Mouse (Mus musculus): ENCODE measurements around the gene Fmnl1. TPM values are rescaled to one million over a fixed set of nuclear protein-coding genes. Genes with fewer than 3 reads are reported as not detected.

Gene Fmnl1
- polyA plus RNA-seq, 1 experiment from 2014 or later, result 1.7 TPM

- Histone ChIP-seq H3K9me3 (no peaks in the 10 kb centered on the region), H3K4me1 (peaks cover 23% of the 10 kb centered on the region), H3K4me3 (no peak overlapping the region), H3K27ac (no peak overlapping the region), H3K27me3 (replicated peaks) (peaks cover 100% of the 10 kb centered on the region), H3K4me2 (replicated peaks) (no peak overlapping the region), H3K36me3 (no peaks in the 10 kb centered on the region), H3K9ac (no peak overlapping the region)
- 79% methylated on average over 5 of the region's 5 CpGs for WGBS
- no peak for ATAC-seq (ENCODE audit: low FRiP score, low read depth)
These were observed 24.7 kb downstream of the Fmnl1 start for GRCm38 (mm10) chr11:103195656-103196055.

- H3K4me1 ChIP-seq, result peaks cover 23% of the 10 kb centered on the region
- no peak for ATAC-seq (ENCODE audit: low FRiP score, low read depth)
- H3K9ac ChIP-seq, result no peak overlapping the region
- H3K27ac ChIP-seq, result no peak overlapping the region
- H3K9me3 ChIP-seq, result no peaks in the 10 kb centered on the region
- 86% methylated on average over 4 of the region's 4 CpGs for WGBS
- H3K36me3 ChIP-seq, result no peaks in the 10 kb centered on the region
- peaks cover 99% of the 10 kb centered on the region for H3K27me3 ChIP-seq (replicated peaks)
- no peak overlapping the region for H3K4me2 ChIP-seq (replicated peaks)
- H3K4me3 ChIP-seq, result no peak overlapping the region
These were observed 26.4 kb downstream of the Fmnl1 start for GRCm38 (mm10) chr11:103197340-103197739.

GRCm38 (mm10) chr11:103198339-103198738 is 27.4 kb downstream of the Fmnl1 start:
- H3K9me3 ChIP-seq, result no peaks in the 10 kb centered on the region
- H3K27me3 ChIP-seq (replicated peaks), result peaks cover 91% of the 10 kb centered on the region
- no peak overlapping the region for H3K9ac ChIP-seq
- no peak for ATAC-seq (ENCODE audit: low FRiP score, low read depth)
- peaks cover 13% of the 10 kb centered on the region for H3K4me1 ChIP-seq
- no peaks in the 10 kb centered on the region for H3K36me3 ChIP-seq
- peak overlapping the region; percentile 70; the same call in 1 of the 2 replicates for H3K4me2 ChIP-seq (replicated peaks)
- 0 out of 2 replicates have a peak overlapping the region, but pooled peaks have one; percentile 9 for H3K4me3 ChIP-seq
- no peak overlapping the region for H3K27ac ChIP-seq
- 4% methylated on average over 16 of the region's 16 CpGs for whole genome bisulfite sequencing

GRCm38 (mm10) chr11:103198911-103199803 is 28.2 kb downstream of the Fmnl1 start:
- WGBS, result 1% methylated on average over 53 of the region's 59 CpGs
- H3K4me3 ChIP-seq, result peak overlapping the region; percentile 40
- H3K36me3 ChIP-seq, result no peaks in the 10 kb centered on the region
- no peaks in the 10 kb centered on the region for H3K9me3 ChIP-seq
- ATAC-seq (ENCODE audit: low FRiP score, low read depth), result 0 out of 2 replicates have a peak, but pooled peaks have one; percentile 29
- peak overlapping the region; percentile 70 for H3K4me2 ChIP-seq (replicated peaks)
- H3K27ac ChIP-seq, result no peak overlapping the region
- H3K27me3 ChIP-seq (replicated peaks), result peaks cover 83% of the 10 kb centered on the region
- peak overlapping the region; percentile 49 for H3K9ac ChIP-seq
- H3K4me1 ChIP-seq, result peaks cover 11% of the 10 kb centered on the region

GRCm38 (mm10) chr11:103201664-103202063 is 30.8 kb downstream of the Fmnl1 start:
- Histone ChIP-seq H3K4me2 (replicated peaks) (no peak overlapping the region), H3K9ac (no peak overlapping the region), H3K27me3 (replicated peaks) (peaks cover 57% of the 10 kb centered on the region), H3K4me3 (no peak overlapping the region), H3K36me3 (no peaks in the 10 kb centered on the region), H3K9me3 (no peaks in the 10 kb centered on the region), H3K27ac (no peak overlapping the region), H3K4me1 (peaks cover 11% of the 10 kb centered on the region)
- no peak for ATAC-seq (ENCODE audit: low FRiP score, low read depth)
- WGBS, result 34% methylated on average over 6 of the region's 6 CpGs

GRCm38 (mm10) chr11:103202376-103202775 is 31.5 kb downstream of the Fmnl1 start:
- Histone ChIP-seq H3K4me2 (replicated peaks) (no peak overlapping the region), H3K4me3 (no peak overlapping the region), H3K27ac (no peak overlapping the region), H3K36me3 (no peaks in the 10 kb centered on the region), H3K27me3 (replicated peaks) (peaks cover 50% of the 10 kb centered on the region), H3K9ac (no peak overlapping the region), H3K4me1 (peaks cover 11% of the 10 kb centered on the region), H3K9me3 (no peaks in the 10 kb centered on the region)
- no peak for ATAC-seq (ENCODE audit: low FRiP score, low read depth)

GRCm38 (mm10) chr11:103206203-103206602 is 35.3 kb downstream of the Fmnl1 start:
- H3K9ac ChIP-seq, result no peak overlapping the region
- WGBS, result 88% methylated on average over 6 of the region's 6 CpGs
- no peaks in the 10 kb centered on the region for H3K36me3 ChIP-seq
- no peaks in the 10 kb centered on the region for H3K4me1 ChIP-seq
- no peak overlapping the region for H3K4me3 ChIP-seq
- peaks cover 16% of the 10 kb centered on the region for H3K27me3 ChIP-seq (replicated peaks)
- no peak overlapping the region for H3K4me2 ChIP-seq (replicated peaks)
- H3K9me3 ChIP-seq, result no peaks in the 10 kb centered on the region
- no peak overlapping the region for H3K27ac ChIP-seq
- ATAC-seq (ENCODE audit: low FRiP score, low read depth), result no peak

- Histone ChIP-seq H3K9me3 (no peaks in the 10 kb centered on the region), H3K27me3 (replicated peaks) (0 out of 2 replicates have a peak, but pooled peaks cover 4% of the 10 kb centered on the region), H3K4me1 (no peaks in the 10 kb centered on the region), H3K4me2 (replicated peaks) (no peak within 1 kb of the TSS), H3K27ac (no peak within 1 kb of the TSS), H3K4me3 (no peak within 1 kb of the TSS), H3K9ac (no peak within 1 kb of the TSS), H3K36me3 (no peaks in the 10 kb centered on the region)
- ATAC-seq (ENCODE audit: low FRiP score, low read depth), result no peak
- WGBS, result 88% methylated on average over 3 of the region's 3 CpGs
These were observed 37.6 kb downstream of the Fmnl1 start, which contains the start of gene 1700023F06Rik for GRCm38 (mm10) chr11:103208458-103208857. Gene 1700023F06Rik (minus strand): TSS chr11:103208558.

- no peak overlapping the region for H3K4me3 ChIP-seq
These were observed 39.4 kb downstream of the Fmnl1 start for GRCm38 (mm10) chr11:103210291-103210690.

GRCm38 (mm10) chr11:103213712-103214111 is 42.8 kb downstream of the Fmnl1 start:
- Histone ChIP-seq H3K4me2 (replicated peaks) (no peak overlapping the region), H3K4me3 (no peak overlapping the region), H3K27ac (no peak overlapping the region), H3K36me3 (no peaks in the 10 kb centered on the region), H3K27me3 (replicated peaks) (peaks cover 13% of the 10 kb centered on the region), H3K4me1 (peaks cover 10% of the 10 kb centered on the region), H3K9me3 (peaks cover 4% of the 10 kb centered on the region; the same call in 1 of the 2 replicates), H3K9ac (no peak overlapping the region)
- WGBS, result 80% methylated on average over 5 of the region's 5 CpGs
- ATAC-seq (ENCODE audit: low FRiP score, low read depth), result no peak

More at GRCm38 (mm10) chr11:103210291-103210690, 39.4 kb downstream of the Fmnl1 start:
- Histone ChIP-seq H3K27ac (no peak overlapping the region), H3K9ac (no peak overlapping the region), H3K27me3 (replicated peaks) (0 out of 2 replicates have a peak, but pooled peaks cover 4% of the 10 kb centered on the region), H3K4me1 (no peaks in the 10 kb centered on the region), H3K4me2 (replicated peaks) (no peak overlapping the region), H3K36me3 (no peaks in the 10 kb centered on the region), H3K9me3 (peaks cover 4% of the 10 kb centered on the region; the same call in 1 of the 2 replicates)
- no peak for ATAC-seq (ENCODE audit: low FRiP score, low read depth)
- WGBS, result 76% methylated on average over 8 of the region's 8 CpGs

GRCm38 (mm10) chr11:103215355-103215754 is 44.4 kb downstream of the Fmnl1 start:
- ATAC-seq (ENCODE audit: low FRiP score, low read depth), result no peak
- whole genome bisulfite sequencing, result 81% methylated on average over 1 of the region's 1 CpGs
- Histone ChIP-seq H3K4me2 (replicated peaks) (no peak overlapping the region), H3K4me3 (no peak overlapping the region), H3K9me3 (peaks cover 4% of the 10 kb centered on the region; the same call in 1 of the 2 replicates), H3K27me3 (replicated peaks) (peaks cover 11% of the 10 kb centered on the region), H3K9ac (no peak overlapping the region), H3K4me1 (peaks cover 10% of the 10 kb centered on the region), H3K27ac (no peak overlapping the region), H3K36me3 (peaks cover 5% of the 10 kb centered on the region; the same call in 1 of the 2 replicates)

- Histone ChIP-seq H3K4me2 (replicated peaks) (peak within 1 kb of the TSS; percentile 93), H3K4me3 (peak within 1 kb of the TSS; percentile 47), H3K4me1 (peaks cover 10% of the 10 kb centered on the region), H3K27me3 (replicated peaks) (peaks cover 9% of the 10 kb centered on the region), H3K9ac (peak within 1 kb of the TSS; percentile 52), H3K36me3 (peaks cover 18% of the 10 kb centered on the region; the same call in 1 of the 2 replicates), H3K27ac (no peak within 1 kb of the TSS), H3K9me3 (peaks cover 4% of the 10 kb centered on the region; the same call in 1 of the 2 replicates)
- peak; percentile 89 for ATAC-seq (ENCODE audit: low FRiP score, low read depth)
- under 1% methylated on average over 45 of the region's 45 CpGs for WGBS
These were observed 47.0 kb downstream of the Fmnl1 start, which contains the start of gene Spata32 for GRCm38 (mm10) chr11:103217790-103218516. Gene Spata32 (minus strand): TSS chr11:103218432.
